Comparison of ENCODE assay signal across 25 mouse cellular contexts in genomic region chr2:106208767-106209250, GRCm38 (mm10).
A peak's percentile ranks its signal among the peaks of the same experiment; 100 is the strongest.
DNase-seq lines count a peak whose midpoint lies in the region; ATAC-seq and TF ChIP-seq lines count a peak whose summit lies in the region.
"Had no signal": no experiment of that assay in that cellular context is flagged by ENCODE, and none has a peak within 500 bp of the region (broad histone marks: within the 10 kb centered on the region; RNA-seq: fewer than 3 reads in every experiment).

No protein-coding gene starts in this region.

- H3K4me3 ChIP-seq in forebrain, embryonic 15.5 days, result no peak overlapping the region
- H3K4me3 ChIP-seq in forebrain, embryonic 12.5 days (replicated peaks), result no peak overlapping the region
- H3K4me3 ChIP-seq: embryonic facial prominence, embryonic 10.5 days; embryonic facial prominence, embryonic 13.5 days; erythroblast, embryonic 14.5 days; gastrocnemius, adult 2 months; hindbrain, embryonic 12.5 days; hindbrain, embryonic 15.5 days had no signal

- no peak overlapping the region for H3K27ac ChIP-seq in forebrain, embryonic 15.5 days (replicated peaks)
- no peak overlapping the region for H3K27ac ChIP-seq in forebrain, embryonic 12.5 days
- H3K27ac ChIP-seq: embryonic facial prominence, embryonic 10.5 days; embryonic facial prominence, embryonic 13.5 days; gastrocnemius, adult 2 months; hindbrain, embryonic 12.5 days; hindbrain, embryonic 15.5 days had no signal

- intact Hi-C loops in left cerebral cortex, postnatal 4 days (cut with DNase I), result no loop called here
- intact Hi-C loops in left cerebral cortex, postnatal 36 days (cut with DNase I), result no loop called here

- H3K4me1 ChIP-seq in forebrain, embryonic 15.5 days, result 0 out of 2 replicates have a peak, but pooled peaks cover 5% of the 10 kb centered on the region
- no peaks in the 10 kb centered on the region for H3K4me1 ChIP-seq in forebrain, embryonic 12.5 days
- H3K4me1 ChIP-seq: embryonic facial prominence, embryonic 10.5 days; embryonic facial prominence, embryonic 13.5 days; hindbrain, embryonic 12.5 days; hindbrain, embryonic 15.5 days had no signal

- H3K9ac ChIP-seq in forebrain, embryonic 15.5 days (replicated peaks), result no peak overlapping the region
- no peak overlapping the region for H3K9ac ChIP-seq in forebrain, embryonic 12.5 days
- H3K9ac ChIP-seq: embryonic facial prominence, embryonic 13.5 days; hindbrain, embryonic 12.5 days; hindbrain, embryonic 15.5 days had no signal

- no peaks in the 10 kb centered on the region for H3K36me3 ChIP-seq in forebrain, embryonic 15.5 days
- H3K36me3 ChIP-seq in forebrain, embryonic 12.5 days (replicated peaks), result no peaks in the 10 kb centered on the region
- H3K36me3 ChIP-seq: embryonic facial prominence, embryonic 10.5 days; embryonic facial prominence, embryonic 13.5 days; hindbrain, embryonic 12.5 days; hindbrain, embryonic 15.5 days had no signal

- TF ChIP-seq CTCF in brain, embryonic 14.5 days (IDR thresholded peaks at IDR 0.05; ENCODE audit: borderline replicate concordance, extremely low read depth, insufficient read depth, insufficient read length), result no peak

- no peak overlapping the region for H3K4me2 ChIP-seq in forebrain, embryonic 15.5 days (replicated peaks)
- H3K4me2 ChIP-seq in forebrain, embryonic 12.5 days, result no peak overlapping the region
- H3K4me2 ChIP-seq: embryonic facial prominence, embryonic 13.5 days; heart, embryonic 11.5 days; hindbrain, embryonic 12.5 days; hindbrain, embryonic 15.5 days had no signal

- 60% methylated on average over 4 of the region's 4 CpGs for WGBS in forebrain, embryonic 15.5 days
- 79% methylated on average over 4 of the region's 4 CpGs for WGBS in forebrain, embryonic 12.5 days

- no peak for TF ChIP-seq POLR2A in brain, embryonic 14.5 days (IDR thresholded peaks at IDR 0.05; ENCODE audit: borderline replicate concordance, extremely low read depth, insufficient read depth, insufficient read length, poor library complexity, severe bottlenecking)

- H3K27me3 ChIP-seq in forebrain, embryonic 15.5 days, result no peaks in the 10 kb centered on the region
- H3K27me3 ChIP-seq in forebrain, embryonic 12.5 days, result no peaks in the 10 kb centered on the region
- H3K27me3 ChIP-seq: embryonic facial prominence, embryonic 13.5 days; hindbrain, embryonic 12.5 days; hindbrain, embryonic 15.5 days had no signal

- H3K9me3 ChIP-seq in forebrain, embryonic 15.5 days, result no peaks in the 10 kb centered on the region
- H3K9me3 ChIP-seq in forebrain, embryonic 12.5 days, result no peaks in the 10 kb centered on the region
- H3K9me3 ChIP-seq: embryonic facial prominence, embryonic 10.5 days; embryonic facial prominence, embryonic 13.5 days; hindbrain, embryonic 12.5 days; hindbrain, embryonic 15.5 days had no signal

- peak; percentile 55; the same call in 1 of the 2 replicates for ATAC-seq in forebrain, embryonic 15.5 days (replicated peaks)
- no peak for ATAC-seq in forebrain, embryonic 12.5 days (ENCODE audit: low FRiP score)
- ATAC-seq: activated CD4-positive, CD25-positive, alpha-beta regulatory T cell, adult 4 months; inflammation-experienced regulatory T-cells, adult 6 months; intestine, embryonic 16.5 days had no signal

- peak; percentile 49 to 51 for DNase-seq in cerebellum, postnatal 10 days
- DNase-seq in cerebellum, adult 18-20 months, result no peak
- DNase-seq in left cerebral cortex, postnatal 4 days, result peak; percentile 50
- DNase-seq in left cerebral cortex, postnatal 36 days (ENCODE audit: low spot score in 2 of 2), result no peak
- peak; percentile 68 for DNase-seq in brain, embryonic 14.5 days (ENCODE audit: low read depth)
- DNase-seq: adrenal gland, adult 8-10 months; adrenal gland, postnatal 25 days; cerebellum, adult 2 months; cerebellum, adult 9-11 months; cerebellum, postnatal 36 days; embryo, embryonic 11 days; gastrocnemius, adult 2 months; gastrocnemius, postnatal 14 days; heart, adult 11 months had no signal

Comparison
In these comparisons a context has a peak if more than half of its experiments do, and no peak if none do; other contexts are left out.
1. DNase-seq: peak in cerebellum, postnatal 10 days (2 of 2), left cerebral cortex, postnatal 4 days (single experiment) and brain, embryonic 14.5 days (single experiment); none in cerebellum, adult 18-20 months (0 of 2) and left cerebral cortex, postnatal 36 days (0 of 2).